Mouse (Mus musculus) embryonic facial prominence, embryonic 15.5 days (tissue): ENCODE data around the gene Adam19. TPM values are rescaled to one million over a fixed set of nuclear protein-coding genes. Genes with fewer than 3 reads are reported as not detected.
"Not testable (repeated sequence)": the region's sequence is repeated elsewhere in the genome, so short reads cannot be mapped to it uniquely, and the experiment has no call there.

ENCODE experiments used
- ATAC-seq: fragments of 200-750 bp; cut with Nextera tagmentation; 2 replicates; pipeline ENCODE4 v1.8.0; 2017; ENCODE audit warnings: low read depth, moderate TSS enrichment; ENCODE audit not compliant: insufficient number of reproducible peaks, low FRiP score, low TSS enrichment
- H3K27ac ChIP-seq: fragments of 300-500 bp; sonication (generic); replicated peaks from 2 replicates; pipeline ENCODE4 v1.5.1; 2015; ENCODE audit warnings: mild to moderate bottlenecking, inconsistent platforms
- H3K27me3 ChIP-seq: fragments of 300-500 bp; sonication (generic); 2 replicates; pipeline ENCODE4 v1.6.1; 2015; ENCODE audit warnings: inconsistent platforms
- H3K36me3 ChIP-seq: fragments of 300-500 bp; sonication (generic); 2 replicates; pipeline ENCODE4 v1.6.1; 2015; ENCODE audit warnings: mild to moderate bottlenecking, inconsistent platforms
- H3K4me1 ChIP-seq: fragments of 300-500 bp; sonication (generic); 2 replicates; pipeline ENCODE4 v1.6.1; 2015; ENCODE audit warnings: inconsistent platforms
- H3K4me2 ChIP-seq: fragments of 300-500 bp; sonication (generic); replicated peaks from 2 replicates; pipeline ENCODE4 v1.6.1; 2015; ENCODE audit warnings: mild to moderate bottlenecking, inconsistent platforms
- H3K4me3 ChIP-seq: fragments of 300-500 bp; sonication (generic); replicated peaks from 2 replicates; pipeline ENCODE4 v1.5.1; 2015; ENCODE audit warnings: mild to moderate bottlenecking, inconsistent platforms
- H3K9ac ChIP-seq: fragments of 300-500 bp; sonication (generic); 2 replicates; pipeline ENCODE4 v1.6.1; 2015; ENCODE audit warnings: inconsistent platforms
- H3K9me3 ChIP-seq: fragments of 300-500 bp; sonication (generic); replicated peaks from 2 replicates; pipeline ENCODE4 v1.6.1; 2016; ENCODE audit warnings: inconsistent platforms
- WGBS: fragments of 180-500 bp; shearing (Covaris S2); methylation state at CpG from one replicate; pipeline ENCODE4 v1.1.7; 2015; 5-methylcytosine and 5-hydroxymethylcytosine counted together
- polyA plus RNA-seq: library from polyadenylated mRNA; unstranded; fragments of >200 nt; fragmentation: Nextera tagmentation; extraction: Ambion mirVana; gene quantifications from 2 replicates; pipeline ENCODE4 v1.2.1, GENCODE M21; 2015

The Adam19 gene
- polyA plus RNA-seq, 1 experiment from 2014 or later = 13.4 TPM

GRCm38 (mm10) chr11:46146619-46147018 is 90.8 kb downstream of the Adam19 start:
- no peaks in the 10 kb centered on the region for H3K27me3 ChIP-seq
- WGBS = 92% methylated on average over 5 of the region's 5 CpGs
- no peak overlapping the region for H3K4me3 ChIP-seq
- no peak overlapping the region for H3K4me2 ChIP-seq
- H3K27ac ChIP-seq = no peak overlapping the region
- peaks cover 10% of the 10 kb centered on the region for H3K36me3 ChIP-seq
- no peak for ATAC-seq
- H3K9me3 ChIP-seq = no peaks in the 10 kb centered on the region
- no peaks in the 10 kb centered on the region for H3K4me1 ChIP-seq
- no peak overlapping the region for H3K9ac ChIP-seq

GRCm38 (mm10) chr11:46156945-46157344 is 101.2 kb downstream of the Adam19 start:
- Histone ChIP-seq H3K27me3 (no peaks in the 10 kb centered on the region), H3K4me1 (no peaks in the 10 kb centered on the region), H3K4me2 (no peak overlapping the region), H3K9me3 (no peaks in the 10 kb centered on the region), H3K9ac (no peak overlapping the region), H3K27ac (no peak overlapping the region), H3K4me3 (no peak overlapping the region), H3K36me3 (no peaks in the 10 kb centered on the region)
- WGBS = 90% methylated on average over 8 of the region's 8 CpGs
- no peak for ATAC-seq

GRCm38 (mm10) chr11:46157462-46157861 is 101.7 kb downstream of the Adam19 start:
- Histone ChIP-seq H3K36me3 (no peaks in the 10 kb centered on the region), H3K27ac (no peak overlapping the region), H3K4me2 (no peak overlapping the region), H3K4me1 (no peaks in the 10 kb centered on the region), H3K27me3 (no peaks in the 10 kb centered on the region), H3K9me3 (no peaks in the 10 kb centered on the region), H3K9ac (no peak overlapping the region), H3K4me3 (no peak overlapping the region)
- ATAC-seq = no peak

GRCm38 (mm10) chr11:46165866-46166585 is 110.2 kb downstream of the Adam19 start, which contains the start of gene Nipal4:
Gene Nipal4 (minus strand): TSS chr11:46166508.
- ATAC-seq = peak; percentile 74; the same call in 1 of the 2 replicates
- H3K27ac ChIP-seq = 0 out of 2 replicates have a peak within 1 kb of the TSS, but pooled peaks have one; percentile 1

GRCm38 (mm10) chr11:46168506-46168905 is 112.7 kb downstream of the Adam19 start:
- ATAC-seq = no peak
- WGBS = 74% methylated on average over 7 of the region's 7 CpGs
- H3K27ac ChIP-seq = no peak overlapping the region
- no peaks in the 10 kb centered on the region for H3K36me3 ChIP-seq
- no peaks in the 10 kb centered on the region for H3K9me3 ChIP-seq
- H3K4me1 ChIP-seq = peaks cover 5% of the 10 kb centered on the region; the same call in 1 of the 2 replicates
- no peak overlapping the region for H3K4me2 ChIP-seq
- no peak overlapping the region for H3K4me3 ChIP-seq
- H3K27me3 ChIP-seq = peaks cover 13% of the 10 kb centered on the region; the same call in 1 of the 2 replicates
- no peak overlapping the region for H3K9ac ChIP-seq

More at GRCm38 (mm10) chr11:46165866-46166585, 110.2 kb downstream of the Adam19 start, which contains the start of gene Nipal4:
- Histone ChIP-seq H3K9me3 (no peaks in the 10 kb centered on the region), H3K4me1 (peaks cover 5% of the 10 kb centered on the region; the same call in 1 of the 2 replicates), H3K9ac (peak within 1 kb of the TSS; percentile 45), H3K27me3 (peaks cover 13% of the 10 kb centered on the region; the same call in 1 of the 2 replicates), H3K36me3 (no peaks in the 10 kb centered on the region), H3K4me2 (peak within 1 kb of the TSS; percentile 96), H3K4me3 (peak within 1 kb of the TSS; percentile 54)
- WGBS = under 1% methylated on average over 40 of the region's 40 CpGs

- ATAC-seq = no peak
- H3K9me3 ChIP-seq = no peaks in the 10 kb centered on the region
- no peak overlapping the region for H3K27ac ChIP-seq
- H3K4me1 ChIP-seq = peaks cover 5% of the 10 kb centered on the region; the same call in 1 of the 2 replicates
- 45% methylated on average over 3 of the region's 3 CpGs for WGBS
- H3K4me3 ChIP-seq = no peak overlapping the region
- H3K4me2 ChIP-seq = no peak overlapping the region
- no peaks in the 10 kb centered on the region for H3K36me3 ChIP-seq
- no peak overlapping the region for H3K9ac ChIP-seq
- H3K27me3 ChIP-seq = peaks cover 9% of the 10 kb centered on the region; the same call in 1 of the 2 replicates
These were observed 114.1 kb downstream of the Adam19 start for GRCm38 (mm10) chr11:46169908-46170307.

- H3K9me3 ChIP-seq = no peaks in the 10 kb centered on the region
- H3K9ac ChIP-seq = no peak overlapping the region
- H3K36me3 ChIP-seq = no peaks in the 10 kb centered on the region
- H3K27me3 ChIP-seq = no peaks in the 10 kb centered on the region
- no peak overlapping the region for H3K4me3 ChIP-seq
- no peak overlapping the region for H3K27ac ChIP-seq
- no peak for ATAC-seq
- H3K4me2 ChIP-seq = no peak overlapping the region
- no peaks in the 10 kb centered on the region for H3K4me1 ChIP-seq
- 74% methylated on average over 9 of the region's 9 CpGs for WGBS
These were observed 116.3 kb downstream of the Adam19 start for GRCm38 (mm10) chr11:46172128-46172527.

GRCm38 (mm10) chr11:46176155-46176554 is 120.4 kb downstream of the Adam19 start:
- no peak overlapping the region for H3K4me3 ChIP-seq
- no peaks in the 10 kb centered on the region for H3K9me3 ChIP-seq
- H3K27me3 ChIP-seq = no peaks in the 10 kb centered on the region
- H3K36me3 ChIP-seq = no peaks in the 10 kb centered on the region
- H3K4me2 ChIP-seq = no peak overlapping the region
- WGBS = 81% methylated on average over 6 of the region's 6 CpGs
- no peak for ATAC-seq
- no peaks in the 10 kb centered on the region for H3K4me1 ChIP-seq
- no peak overlapping the region for H3K9ac ChIP-seq
- no peak overlapping the region for H3K27ac ChIP-seq

- no peaks in the 10 kb centered on the region for H3K9me3 ChIP-seq
- no peak overlapping the region for H3K4me3 ChIP-seq
- H3K4me2 ChIP-seq = no peak overlapping the region
- H3K9ac ChIP-seq = no peak overlapping the region
- WGBS = 59% methylated on average over 10 of the region's 10 CpGs
- no peaks in the 10 kb centered on the region for H3K27me3 ChIP-seq
- no peaks in the 10 kb centered on the region for H3K4me1 ChIP-seq
- H3K27ac ChIP-seq = peak overlapping the region; percentile 52; the same call in 1 of the 2 replicates
- no peaks in the 10 kb centered on the region for H3K36me3 ChIP-seq
- no peak for ATAC-seq
These were observed 121.7 kb downstream of the Adam19 start for GRCm38 (mm10) chr11:46177246-46178043.

- not testable (repeated sequence) for H3K4me3 ChIP-seq, H3K27me3 ChIP-seq, H3K9me3 ChIP-seq, H3K27ac ChIP-seq, H3K4me1 ChIP-seq, H3K4me2 ChIP-seq, H3K9ac ChIP-seq, H3K36me3 ChIP-seq, ATAC-seq
- WGBS = 93% methylated on average over 1 of the region's 1 CpGs
These were observed 126.2 kb downstream of the Adam19 start for GRCm38 (mm10) chr11:46182031-46182430.

- H3K27ac ChIP-seq = peak overlapping the region; percentile 65; the same call in 1 of the 2 replicates
These were observed 129.2 kb downstream of the Adam19 start for GRCm38 (mm10) chr11:46184946-46185345.

More at GRCm38 (mm10) chr11:46184946-46185345, 129.2 kb downstream of the Adam19 start:
- Histone ChIP-seq H3K27me3 (no peaks in the 10 kb centered on the region), H3K9me3 (no peaks in the 10 kb centered on the region), H3K4me3 (no peak overlapping the region), H3K4me2 (no peak overlapping the region), H3K36me3 (no peaks in the 10 kb centered on the region), H3K4me1 (peaks cover 21% of the 10 kb centered on the region; the same call in 1 of the 2 replicates), H3K9ac (no peak overlapping the region)
- no peak for ATAC-seq
- WGBS = 61% methylated on average over 3 of the region's 3 CpGs
